Mouse (Mus musculus) kidney, embryonic 15.5 days (tissue): ENCODE data around the gene Pard6a. TPM values are rescaled to one million over a fixed set of nuclear protein-coding genes. Genes with fewer than 3 reads are reported as not detected.
A peak's percentile ranks its signal among the peaks of the same experiment; 100 is the strongest.

ENCODE experiments used
- ATAC-seq: fragments of 200-750 bp; cut with Nextera tagmentation; replicated peaks from 2 replicates; pipeline ENCODE4 v1.8.0; 2017; ENCODE audit warnings: moderate TSS enrichment; ENCODE audit not compliant: low FRiP score
- H3K27ac ChIP-seq: fragments of 300-500 bp; sonication (generic); 2 replicates; pipeline ENCODE4 v1.5.1; 2015; ENCODE audit warnings: mild to moderate bottlenecking, inconsistent platforms
- H3K27me3 ChIP-seq: fragments of 300-500 bp; sonication (generic); 2 replicates; pipeline ENCODE4 v1.6.1; 2015; ENCODE audit warnings: inconsistent platforms
- H3K36me3 ChIP-seq: fragments of 300-500 bp; sonication (generic); 2 replicates; pipeline ENCODE4 v1.6.1; 2015; ENCODE audit warnings: inconsistent platforms
- H3K4me1 ChIP-seq: fragments of 300-500 bp; sonication (generic); 2 replicates; pipeline ENCODE4 v1.6.1; 2015; ENCODE audit warnings: inconsistent platforms
- H3K4me2 ChIP-seq: fragments of 300-500 bp; sonication (generic); 2 replicates; pipeline ENCODE4 v1.6.1; 2015; ENCODE audit warnings: moderate library complexity, mild to moderate bottlenecking, inconsistent platforms
- H3K4me3 ChIP-seq: fragments of 300-500 bp; sonication (generic); replicated peaks from 2 replicates; pipeline ENCODE4 v1.5.1; 2015; ENCODE audit warnings: mild to moderate bottlenecking, inconsistent platforms
- H3K9ac ChIP-seq: fragments of 300-500 bp; sonication (generic); 2 replicates; pipeline ENCODE4 v1.6.1; 2015; ENCODE audit warnings: mild to moderate bottlenecking, inconsistent platforms
- H3K9me3 ChIP-seq: fragments of 300-500 bp; sonication (generic); replicated peaks from 2 replicates; pipeline ENCODE4 v1.6.1; 2016; ENCODE audit warnings: inconsistent platforms
- WGBS: fragments of 180-500 bp; shearing (Covaris S2); methylation state at CpG from one replicate; pipeline ENCODE4 v1.1.7; 2015; ENCODE audit warnings: mixed read lengths; 5-methylcytosine and 5-hydroxymethylcytosine counted together
- polyA plus RNA-seq: library from polyadenylated mRNA; unstranded; fragments of >200 nt; fragmentation: Nextera tagmentation; extraction: Ambion mirVana; gene quantifications from 2 replicates; pipeline ENCODE4 v1.2.1, GENCODE M21; 2015

Gene Pard6a
- polyA plus RNA-seq, 1 experiment from 2014 or later: 16.9 TPM

DNA sequence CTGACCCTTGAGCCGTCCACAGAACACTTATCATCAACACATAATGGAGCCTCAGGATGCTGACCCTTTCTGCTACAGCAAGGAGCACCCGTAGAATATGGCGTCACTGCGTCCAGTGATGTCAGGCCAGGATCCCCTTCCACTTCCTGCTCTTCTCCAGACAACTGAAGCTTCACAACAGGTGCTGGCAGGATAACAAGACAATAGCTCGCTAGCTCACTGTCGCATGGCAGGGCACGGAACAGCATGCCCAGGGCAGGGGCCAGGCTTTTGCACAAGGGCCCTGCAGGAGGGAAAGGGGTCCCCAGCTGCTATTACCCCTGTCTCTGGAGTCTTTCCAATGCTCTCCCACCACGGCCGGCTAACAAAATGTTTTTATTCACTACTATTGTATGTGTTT lies 21.9 kb downstream of the Pard6a start:
- Histone ChIP-seq H3K4me1 (no peaks in the 10 kb centered on the region; the same call in 1 of the 2 replicates), H3K27me3 (no peaks in the 10 kb centered on the region), H3K9me3 (no peaks in the 10 kb centered on the region), H3K4me3 (no peak overlapping the region), H3K27ac (no peak overlapping the region), H3K9ac (no peak overlapping the region), H3K4me2 (no peak overlapping the region), H3K36me3 (peaks cover 27% of the 10 kb centered on the region)
- 91% methylated on average over 9 of the region's 9 CpGs for WGBS
- no peak for ATAC-seq

GRCm38 (mm10) chr8:105725726-105726125 lies 24.8 kb downstream of the Pard6a start:
- Histone ChIP-seq H3K36me3 (peaks cover 32% of the 10 kb centered on the region), H3K27me3 (no peaks in the 10 kb centered on the region), H3K4me1 (no peaks in the 10 kb centered on the region; the same call in 1 of the 2 replicates), H3K27ac (no peak overlapping the region), H3K9ac (no peak overlapping the region), H3K9me3 (no peaks in the 10 kb centered on the region), H3K4me2 (no peak overlapping the region), H3K4me3 (no peak overlapping the region)
- WGBS: 81% methylated on average over 5 of the region's 5 CpGs
- ATAC-seq: no peak

- peak; percentile 49; the same call in 1 of the 2 replicates for ATAC-seq
- 79% methylated on average over 18 of the region's 18 CpGs for WGBS
- no peaks in the 10 kb centered on the region for H3K9me3 ChIP-seq
- H3K36me3 ChIP-seq: peaks cover 30% of the 10 kb centered on the region
- no peak overlapping the region for H3K4me2 ChIP-seq
- H3K9ac ChIP-seq: no peak overlapping the region
- no peaks in the 10 kb centered on the region for H3K27me3 ChIP-seq
- peaks cover 4% of the 10 kb centered on the region for H3K4me1 ChIP-seq
- H3K27ac ChIP-seq: peak overlapping the region; percentile 37
- no peak overlapping the region for H3K4me3 ChIP-seq
Measured at GRCm38 (mm10) chr8:105727397-105728124, 26.6 kb downstream of the Pard6a start.

GRCm38 (mm10) chr8:105732186-105732585 lies 31.2 kb downstream of the Pard6a start:
- 76% methylated on average over 5 of the region's 5 CpGs for WGBS
- no peak overlapping the region for H3K27ac ChIP-seq

GRCm38 (mm10) chr8:105739216-105739615 lies 38.3 kb downstream of the Pard6a start:
- WGBS: 84% methylated on average over 5 of the region's 5 CpGs
- Histone ChIP-seq H3K36me3 (no peaks in the 10 kb centered on the region; the same call in 1 of the 2 replicates), H3K27me3 (no peaks in the 10 kb centered on the region), H3K9me3 (no peaks in the 10 kb centered on the region), H3K4me2 (no peak overlapping the region), H3K9ac (no peak overlapping the region), H3K4me1 (0 out of 2 replicates have a peak, but pooled peaks cover 2% of the 10 kb centered on the region), H3K27ac (no peak overlapping the region), H3K4me3 (no peak overlapping the region)
- no peak for ATAC-seq

More at GRCm38 (mm10) chr8:105732186-105732585, 31.2 kb downstream of the Pard6a start:
- Histone ChIP-seq H3K27me3 (no peaks in the 10 kb centered on the region), H3K36me3 (peaks cover 9% of the 10 kb centered on the region), H3K9me3 (no peaks in the 10 kb centered on the region), H3K4me3 (no peak overlapping the region), H3K4me1 (peaks cover 4% of the 10 kb centered on the region), H3K4me2 (no peak overlapping the region), H3K9ac (no peak overlapping the region)
- no peak for ATAC-seq

DNA sequence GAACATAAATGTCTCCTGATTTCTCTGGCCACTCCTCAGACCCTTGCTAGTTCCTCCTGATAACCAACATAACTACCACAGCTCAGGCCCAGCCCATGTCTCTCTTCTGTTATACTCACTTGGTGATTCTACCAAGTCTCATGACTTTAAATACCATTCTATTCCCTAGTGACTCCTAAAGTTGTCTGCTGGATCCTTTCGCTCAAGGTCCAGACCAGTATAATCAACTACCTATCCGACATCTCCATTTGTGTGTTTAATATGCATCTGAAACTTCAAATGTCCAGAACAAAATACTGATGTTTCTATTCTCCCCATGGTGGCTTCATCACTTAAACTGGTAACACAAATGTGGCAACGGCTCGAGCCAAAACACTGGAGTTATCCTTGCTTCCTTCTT lies 42.4 kb downstream of the Pard6a start:
- H3K9me3 ChIP-seq: no peaks in the 10 kb centered on the region
- H3K27me3 ChIP-seq: no peaks in the 10 kb centered on the region
- H3K4me3 ChIP-seq: no peak overlapping the region
- no peak overlapping the region for H3K4me2 ChIP-seq
- no peak for ATAC-seq
- H3K27ac ChIP-seq: no peak overlapping the region
- H3K36me3 ChIP-seq: no peaks in the 10 kb centered on the region
- WGBS: 69% methylated on average over 4 of the region's 4 CpGs
- H3K9ac ChIP-seq: no peak overlapping the region
- H3K4me1 ChIP-seq: peaks cover 11% of the 10 kb centered on the region; the same call in 1 of the 2 replicates

DNA sequence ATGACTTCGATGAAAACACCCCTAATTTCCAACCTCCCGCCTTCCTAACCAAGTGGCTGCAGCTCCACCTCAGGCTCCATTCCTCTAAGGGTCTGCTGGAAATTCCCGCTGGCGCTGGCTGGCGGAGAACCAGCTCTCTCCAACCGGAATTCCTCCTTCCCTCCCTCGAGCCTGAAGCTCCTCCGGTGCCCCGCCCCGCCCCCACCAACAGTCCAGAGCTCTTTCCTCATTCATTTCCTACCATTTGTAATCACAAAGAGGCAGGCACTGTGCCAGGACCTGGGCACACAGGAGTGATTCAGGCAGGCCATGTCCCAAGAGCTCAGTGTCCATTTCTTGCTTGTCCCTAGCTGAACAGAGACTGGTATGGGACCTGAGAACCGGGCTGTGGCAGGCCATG lies 49.7 kb downstream of the Pard6a start:
- Histone ChIP-seq H3K9me3 (no peaks in the 10 kb centered on the region), H3K27me3 (no peaks in the 10 kb centered on the region), H3K4me2 (peak overlapping the region; percentile 43), H3K4me1 (peaks cover 34% of the 10 kb centered on the region), H3K27ac (peak overlapping the region; percentile 75), H3K36me3 (no peaks in the 10 kb centered on the region), H3K9ac (no peak overlapping the region), H3K4me3 (no peak overlapping the region; the same call in 1 of the 2 replicates)
- 8% methylated on average over 11 of the region's 11 CpGs for WGBS
- ATAC-seq: peak; percentile 59; the same call in 1 of the 2 replicates

Other genes with a start within 250 kb of the Pard6a start
- gene Tppp3, start 229.6 kb upstream of the Pard6a start, polyA plus RNA-seq: 30.7 and 38.3 TPM in 2 replicates
- gene Zdhhc1, start 204.2 kb upstream of the Pard6a start, polyA plus RNA-seq: 39.2 and 43.7 TPM in 2 replicates
- gene Hsd11b2, start 182.4 kb upstream of the Pard6a start, polyA plus RNA-seq: 30.0 and 35.6 TPM in 2 replicates
- 85.8 and 88.3 TPM in 2 replicates for gene Atp6v0d1, start 135.1 kb upstream of the Pard6a start, polyA plus RNA-seq
- 33.3 and 39.5 TPM in 2 replicates for gene Ripor1, start 95.9 kb upstream of the Pard6a start, polyA plus RNA-seq
- gene Ctcf, start 64.6 kb upstream of the Pard6a start, polyA plus RNA-seq: 134 TPM in 2 replicates
- gene Agrp, start 63.8 kb upstream of the Pard6a start, polyA plus RNA-seq: 0.83 and 1.1 TPM in 2 replicates
- 0.63 and 0.78 TPM in 2 replicates for gene Carmil2, start 14.9 kb upstream of the Pard6a start, polyA plus RNA-seq
- gene Acd, start within 50 bp of the Pard6a start, polyA plus RNA-seq: 55.3 and 67.2 TPM in 2 replicates
- 0.26 TPM in 1 of 2 replicates, not detected in the other for gene 4933405L10Rik, start 6.5 kb downstream of the Pard6a start, polyA plus RNA-seq
- gene Enkd1, start 7.1 kb downstream of the Pard6a start, polyA plus RNA-seq: 28.8 and 31.0 TPM in 2 replicates
- gene Gfod2, start 57.5 kb downstream of the Pard6a start, polyA plus RNA-seq: 21.2 and 23.7 TPM in 2 replicates
- 12.2 and 13.8 TPM in 2 replicates for gene Ranbp10, start 126.2 kb downstream of the Pard6a start, polyA plus RNA-seq
- 0.13 and 0.14 TPM in 2 replicates for gene Tsnaxip1, start 126.6 kb downstream of the Pard6a start, polyA plus RNA-seq
- 42.0 and 47.0 TPM in 2 replicates for gene Cenpt, start 152.1 kb downstream of the Pard6a start, polyA plus RNA-seq
- 66.9 and 67.5 TPM in 2 replicates for gene Thap11, start 154.0 kb downstream of the Pard6a start, polyA plus RNA-seq
- gene Nutf2, start 159.4 kb downstream of the Pard6a start, polyA plus RNA-seq: 283 and 294 TPM in 2 replicates
- gene Edc4, start 179.7 kb downstream of the Pard6a start, polyA plus RNA-seq: 47.1 and 51.9 TPM in 2 replicates
- gene Nrn1l, start 192.4 kb downstream of the Pard6a start, polyA plus RNA-seq: 0.78 and 0.92 TPM in 2 replicates
- gene Pskh1, start 199.3 kb downstream of the Pard6a start, polyA plus RNA-seq: 36.4 and 41.9 TPM in 2 replicates
- 1.2 and 1.7 TPM in 2 replicates for gene Ctrl, start 232.7 kb downstream of the Pard6a start, polyA plus RNA-seq
- gene Psmb10, start 237.3 kb downstream of the Pard6a start, polyA plus RNA-seq: 43.8 and 44.5 TPM in 2 replicates
- gene Lcat, start 242.2 kb downstream of the Pard6a start, polyA plus RNA-seq: 1.3 and 2.8 TPM in 2 replicates